ENCODE assay signal across 19 mouse cellular contexts in genomic region chr2:125356486-125356885, GRCm38 (mm10).
DNase-seq lines count a peak whose midpoint lies in the region; ATAC-seq and TF ChIP-seq lines count a peak whose summit lies in the region.
"Had no signal": no experiment of that assay in that cellular context is flagged by ENCODE, and none has a peak within 500 bp of the region (broad histone marks: within the 10 kb centered on the region; RNA-seq: fewer than 3 reads in every experiment).

No protein-coding gene starts in this region.

- no peak for TF ChIP-seq CTCF in heart, postnatal 0 days (IDR thresholded peaks at IDR 0.05; ENCODE audit: low read depth)

- H3K4me3 ChIP-seq in embryonic facial prominence, embryonic 14.5 days (ENCODE audit: low read depth, low read length): no peak overlapping the region
- no peak overlapping the region for H3K4me3 ChIP-seq in embryonic facial prominence, embryonic 10.5 days
- H3K4me3 ChIP-seq in heart, postnatal 0 days (ENCODE audit: low read depth, low read length): no peak overlapping the region
- H3K4me3 ChIP-seq: embryonic facial prominence, embryonic 13.5 days; forebrain, embryonic 15.5 days; hindbrain, embryonic 13.5 days; left cerebral cortex, adult 2 months; limb, embryonic 13.5 days; myocyte had no signal

- no peak for ATAC-seq in embryonic facial prominence, embryonic 14.5 days (ENCODE audit: low read depth)
- ATAC-seq in heart, postnatal 0 days (ENCODE audit: insufficient read depth, low read depth): peak; percentile 34
- ATAC-seq: liver, postnatal 0 days had no signal

- no peak for TF ChIP-seq EP300 in heart, postnatal 0 days (IDR thresholded peaks at IDR 0.05; ENCODE audit: low read depth)

- H3K4me2 ChIP-seq in embryonic facial prominence, embryonic 14.5 days (ENCODE audit: low read depth, low read length): no peak overlapping the region
- H3K4me2 ChIP-seq in heart, postnatal 0 days (ENCODE audit: low read depth, low read length): no peak overlapping the region
- H3K4me2 ChIP-seq: embryonic facial prominence, embryonic 13.5 days; forebrain, embryonic 15.5 days; hindbrain, embryonic 13.5 days; limb, embryonic 13.5 days had no signal

- H3K27ac ChIP-seq in embryonic facial prominence, embryonic 14.5 days (replicated peaks; ENCODE audit: low read depth, low read length): no peak overlapping the region
- H3K27ac ChIP-seq in embryonic facial prominence, embryonic 10.5 days (replicated peaks): no peak overlapping the region
- H3K27ac ChIP-seq in heart, postnatal 0 days (ENCODE audit: low read depth): peak overlapping the region; percentile 52
- H3K27ac ChIP-seq: embryonic facial prominence, embryonic 13.5 days; forebrain, embryonic 15.5 days; hindbrain, embryonic 13.5 days; left cerebral cortex, adult 2 months; limb, embryonic 13.5 days had no signal

- 58% methylated on average over 3 of the region's 3 CpGs for WGBS in embryonic facial prominence, embryonic 14.5 days
- 77% methylated on average over 3 of the region's 3 CpGs for WGBS in embryonic facial prominence, embryonic 10.5 days
- WGBS in heart, postnatal 0 days: 50% methylated on average over 3 of the region's 3 CpGs

- H3K36me3 ChIP-seq in embryonic facial prominence, embryonic 14.5 days (ENCODE audit: control insufficient read depth, insufficient read depth, low read length): peaks cover 59% of the 10 kb centered on the region
- H3K36me3 ChIP-seq in embryonic facial prominence, embryonic 10.5 days (replicated peaks): peaks cover 15% of the 10 kb centered on the region
- 0 out of 2 replicates have a peak, but pooled peaks cover 9% of the 10 kb centered on the region for H3K36me3 ChIP-seq in heart, postnatal 0 days (replicated peaks; ENCODE audit: control insufficient read depth, insufficient read depth, low read length)
- H3K36me3 ChIP-seq: hindbrain, embryonic 13.5 days had no signal

- 0 out of 2 replicates have a peak, but pooled peaks cover 5% of the 10 kb centered on the region for H3K4me1 ChIP-seq in embryonic facial prominence, embryonic 14.5 days (ENCODE audit: control insufficient read depth, insufficient read depth, low read length)
- H3K4me1 ChIP-seq in embryonic facial prominence, embryonic 10.5 days: peaks cover 20% of the 10 kb centered on the region
- H3K4me1 ChIP-seq in heart, postnatal 0 days (ENCODE audit: control insufficient read depth, insufficient read depth): peaks cover 18% of the 10 kb centered on the region

- H3K9me3 ChIP-seq in embryonic facial prominence, embryonic 14.5 days (ENCODE audit: control insufficient read depth, low read length): no peaks in the 10 kb centered on the region
- H3K9me3 ChIP-seq in embryonic facial prominence, embryonic 10.5 days: no peaks in the 10 kb centered on the region
- no peaks in the 10 kb centered on the region for H3K9me3 ChIP-seq in heart, postnatal 0 days (replicated peaks; ENCODE audit: control insufficient read depth, low read length)
- H3K9me3 ChIP-seq: embryonic facial prominence, embryonic 13.5 days; forebrain, embryonic 15.5 days; hindbrain, embryonic 13.5 days; limb, embryonic 13.5 days had no signal

- no peaks in the 10 kb centered on the region for H3K27me3 ChIP-seq in embryonic facial prominence, embryonic 14.5 days (replicated peaks; ENCODE audit: control insufficient read depth, insufficient read depth, low read length)
- H3K27me3 ChIP-seq in embryonic facial prominence, embryonic 10.5 days (replicated peaks; ENCODE audit: low read depth, poor library complexity, severe bottlenecking): no peaks in the 10 kb centered on the region
- H3K27me3 ChIP-seq in heart, postnatal 0 days (ENCODE audit: control insufficient read depth, insufficient read depth, low read length): no peaks in the 10 kb centered on the region
- H3K27me3 ChIP-seq: embryonic facial prominence, embryonic 13.5 days; forebrain, embryonic 15.5 days; hindbrain, embryonic 13.5 days; limb, embryonic 13.5 days had no signal

- peak; percentile 40 for DNase-seq in embryonic facial prominence, embryonic 14.5 days (ENCODE audit: low spot score)
- DNase-seq in embryonic facial prominence, embryonic 10.5 days (ENCODE audit: low spot score): no peak
- peak; percentile 46 for DNase-seq in heart, postnatal 0 days (ENCODE audit: low spot score)
- no peak for DNase-seq in heart, postnatal 4 days
- DNase-seq in Muller cell, postnatal 12 days (ENCODE audit: inconsistent ontology term): peak; percentile 31
- DNase-seq in retina, postnatal 1 day: peak; percentile 4
- DNase-seq in urinary bladder, postnatal 14 days (ENCODE audit: low spot score): no peak
- DNase-seq in cerebellum, adult 11 months: no peak
- DNase-seq: adrenal gland, postnatal 25 days; cerebellum, postnatal 36 days; kidney, adult 8-10 months; liver, postnatal 0 days; right cerebral cortex, postnatal 14 days had no signal

- no peak overlapping the region for H3K9ac ChIP-seq in embryonic facial prominence, embryonic 14.5 days (ENCODE audit: low read depth, low read length)
- H3K9ac ChIP-seq in heart, postnatal 0 days (replicated peaks; ENCODE audit: low read depth, low read length): no peak overlapping the region
- H3K9ac ChIP-seq: embryonic facial prominence, embryonic 13.5 days; forebrain, embryonic 15.5 days; hindbrain, embryonic 13.5 days; limb, embryonic 13.5 days; liver, postnatal 0 days had no signal

Comparison
In these comparisons a context has a peak if more than half of its experiments do, and no peak if none do; other contexts are left out.
1. DNase-seq: peak in embryonic facial prominence, embryonic 14.5 days (single experiment), heart, postnatal 0 days (single experiment), Muller cell, postnatal 12 days (single experiment) and retina, postnatal 1 day (single experiment); none in embryonic facial prominence, embryonic 10.5 days (single experiment), heart, postnatal 4 days (single experiment), urinary bladder, postnatal 14 days (single experiment) and cerebellum, adult 11 months (single experiment).